Mouse (Mus musculus) C2C12 (cell line): ENCODE measurements at regions not wholly inside any gene's neighbourhood (a gene's known extent, or its start where the extent isn't known, plus 50 kb on each side); places are given as distances from the start of the nearest gene placed in this dataset.

Source experiments
- H3K27me3 ChIP-seq: one replicate; pipeline ENCODE4 v1.6.1; 2011; ENCODE audit not compliant: control insufficient read depth, insufficient read depth, insufficient read length
- H3K36me3 ChIP-seq: one replicate; pipeline ENCODE4 v1.6.1; 2011; ENCODE audit not compliant: control insufficient read depth, insufficient read depth
- H3K4me3 ChIP-seq: one replicate; pipeline ENCODE4 v1.5.1; 2011; ENCODE audit warnings: mild to moderate bottlenecking, control low read depth; ENCODE audit not compliant: poor library complexity, insufficient read depth, severe bottlenecking
- H3K79me2 ChIP-seq: one replicate; pipeline ENCODE4 v1.6.1; 2011; ENCODE audit not compliant: control insufficient read depth, insufficient read depth
- H3K79me3 ChIP-seq: one replicate; pipeline ENCODE4 v1.6.1; 2011; ENCODE audit warnings: low read depth, control low read depth
- H3ac ChIP-seq: one replicate; pipeline ENCODE3; 2011; ENCODE audit warnings: low read depth; ENCODE audit not compliant: control insufficient read depth, insufficient read length
- CEBPB ChIP-seq: IDR thresholded peaks from one replicate; pipeline ENCODE4 v1.6.1; 2011; ENCODE audit warnings: low read depth, mild to moderate bottlenecking, control low read depth, moderate library complexity
- CTCF ChIP-seq: IDR thresholded peaks from one replicate; pipeline ENCODE4 v1.5.1; 2011; ENCODE audit not compliant: control insufficient read depth, insufficient read depth, insufficient read length
- FOSL1 ChIP-seq: IDR thresholded peaks from one replicate; pipeline ENCODE4 v1.8.0; 2011; ENCODE audit warnings: mild to moderate bottlenecking, low read length; ENCODE audit not compliant: poor library complexity, insufficient read depth, severe bottlenecking
- MAX ChIP-seq: IDR thresholded peaks from one replicate; pipeline ENCODE4 v1.6.1; 2011; ENCODE audit warnings: mild to moderate bottlenecking, control low read depth
- MYOD1 ChIP-seq: IDR thresholded peaks from one replicate; pipeline ENCODE4 v1.6.1; 2011; ENCODE audit warnings: low read depth; ENCODE audit not compliant: control insufficient read depth, insufficient read length
- MYOG ChIP-seq: IDR thresholded peaks from one replicate; pipeline ENCODE4 v1.6.1; 2011; ENCODE audit not compliant: control insufficient read depth, insufficient read length; ENCODE audit errors: extremely low read depth
- USF1 ChIP-seq: IDR thresholded peaks from one replicate; pipeline ENCODE4 v1.6.1; 2011; ENCODE audit warnings: low read depth, mild to moderate bottlenecking, control low read depth, moderate library complexity

GRCm38 (mm10) chr1:98174811-98175132 lies 79.3 kb upstream of the Pam start:
- Histone ChIP-seq H3K27me3 (no peaks in the 10 kb centered on the region), H3K79me2 (no peaks in the 10 kb centered on the region), H3ac (no peak overlapping the region), H3K36me3 (no peaks in the 10 kb centered on the region), H3K4me3 (no peak overlapping the region), H3K79me3 (no peaks in the 10 kb centered on the region)
- TF ChIP-seq MAX (no peak), USF1 (no peak), CEBPB (no peak), MYOD1 (no peak), MYOG (no peak), CTCF (no peak)

DNA sequence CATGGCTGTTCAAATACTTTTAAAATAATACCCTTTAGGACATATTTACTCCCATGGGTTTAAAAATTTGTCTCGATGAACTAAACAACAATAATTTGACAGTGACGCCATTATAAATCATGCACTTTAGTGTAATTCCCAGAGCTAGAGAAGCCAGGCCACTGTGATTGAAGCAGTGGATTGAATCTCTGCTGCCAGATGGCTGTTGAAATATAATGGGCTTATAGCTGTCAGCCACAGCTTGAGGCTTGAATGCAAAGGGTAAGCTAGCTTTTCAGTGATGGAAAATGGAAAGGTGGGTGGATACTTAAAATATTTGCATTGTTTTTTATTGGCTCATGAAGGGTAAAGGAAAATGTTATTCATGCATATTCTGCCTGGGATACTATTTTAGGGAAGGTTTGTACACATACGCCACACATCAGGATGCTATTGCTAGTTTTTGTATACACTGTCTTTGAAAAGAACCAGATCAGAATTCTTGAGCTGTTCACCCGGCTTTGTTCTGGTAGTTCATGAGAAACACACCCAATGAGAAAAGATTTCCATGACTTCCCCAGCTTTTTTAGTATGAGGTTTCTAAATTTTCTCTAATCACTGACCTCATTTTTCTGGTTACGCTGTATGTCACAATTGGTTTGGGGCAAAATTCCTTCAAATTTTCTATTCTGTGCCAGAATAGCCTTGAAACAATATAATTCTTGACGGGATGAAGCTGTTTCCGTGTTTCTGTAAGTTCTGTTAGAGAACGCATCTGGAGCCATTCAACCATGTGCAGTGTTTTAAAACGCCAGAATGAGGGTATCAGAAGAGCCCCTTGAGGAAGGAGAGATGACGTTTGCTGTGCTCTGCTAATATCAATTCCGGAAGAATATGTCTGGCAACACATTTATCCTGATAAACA lies 78.7 kb upstream of the Pam start:
- TF ChIP-seq CEBPB (no peak), FOSL1 (no peak), MYOD1 (no peak), MAX (no peak), MYOG (no peak), USF1 (no peak), CTCF (no peak)
- no peaks in the 10 kb centered on the region for H3K27me3 ChIP-seq
- no peaks in the 10 kb centered on the region for H3K79me3 ChIP-seq
- H3K4me3 ChIP-seq = no peak overlapping the region
- no peaks in the 10 kb centered on the region for H3K79me2 ChIP-seq
- H3K36me3 ChIP-seq = no peaks in the 10 kb centered on the region
- no peak overlapping the region for H3ac ChIP-seq

DNA sequence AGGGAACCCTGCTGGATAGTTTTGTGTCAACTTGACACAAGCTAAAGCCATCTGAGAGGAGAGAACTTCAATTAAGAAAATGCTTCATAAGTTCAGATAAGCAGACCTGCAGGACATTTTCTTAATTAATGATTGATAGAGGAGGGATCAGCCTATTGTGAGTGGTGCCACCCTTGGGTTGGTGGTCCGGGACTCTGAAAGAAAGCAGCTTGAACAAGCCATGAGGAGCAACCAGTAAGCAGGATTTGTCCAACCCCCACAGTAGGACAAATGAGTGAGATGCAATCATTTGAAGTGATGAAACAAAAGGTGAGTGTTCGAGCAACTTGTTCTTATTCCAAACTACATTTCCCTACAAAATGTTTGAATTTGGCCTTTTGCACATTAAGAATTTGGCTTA lies 78.0 kb upstream of the Pam start:
- no peaks in the 10 kb centered on the region for H3K27me3 ChIP-seq
- H3K4me3 ChIP-seq = no peak overlapping the region
- no peaks in the 10 kb centered on the region for H3K79me3 ChIP-seq
- H3ac ChIP-seq = no peak overlapping the region
- no peaks in the 10 kb centered on the region for H3K36me3 ChIP-seq
- no peaks in the 10 kb centered on the region for H3K79me2 ChIP-seq
- TF ChIP-seq MYOD1 = no peak
- no peak for TF ChIP-seq FOSL1
- no peak for TF ChIP-seq MYOG
- no peak for TF ChIP-seq CEBPB
- no peak for TF ChIP-seq MAX
- TF ChIP-seq USF1 = no peak
- TF ChIP-seq CTCF = no peak

- no peak for TF ChIP-seq CEBPB
- no peak for TF ChIP-seq FOSL1
- no peak for TF ChIP-seq MYOG
- no peak for TF ChIP-seq MAX
- no peak for TF ChIP-seq MYOD1
- no peak for TF ChIP-seq CTCF
- TF ChIP-seq USF1 = no peak
- Histone ChIP-seq H3K4me3 (no peak overlapping the region), H3K27me3 (no peaks in the 10 kb centered on the region), H3K36me3 (no peaks in the 10 kb centered on the region), H3K79me2 (no peaks in the 10 kb centered on the region), H3ac (no peak overlapping the region), H3K79me3 (no peaks in the 10 kb centered on the region)
Observed at GRCm38 (mm10) chr1:98171291-98171690, 75.8 kb upstream of the Pam start.

DNA sequence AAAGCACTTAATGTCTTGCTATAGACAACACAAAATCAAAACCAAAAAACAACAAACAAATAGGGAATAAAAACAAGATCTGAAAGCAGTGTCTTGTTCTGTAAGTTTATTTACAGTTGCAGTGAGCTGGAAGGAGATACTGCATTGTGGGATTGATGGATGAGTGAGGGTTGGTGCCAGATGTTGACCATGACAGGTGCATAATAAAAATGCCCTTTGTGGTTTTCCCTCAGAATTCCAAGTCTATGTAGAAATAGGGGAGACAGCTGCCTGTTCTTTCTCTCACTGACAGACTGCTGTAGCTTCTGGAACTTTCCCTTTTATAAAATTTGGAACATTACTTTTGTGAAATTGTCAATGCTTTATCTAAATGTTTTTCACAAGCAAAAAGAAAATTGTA lies 73.9 kb upstream of the Pam start:
- no peaks in the 10 kb centered on the region for H3K36me3 ChIP-seq
- no peak overlapping the region for H3K4me3 ChIP-seq
- no peak for TF ChIP-seq CTCF
- TF ChIP-seq MYOD1 = peak; percentile 96
- TF ChIP-seq MYOG = no peak
- TF ChIP-seq FOSL1 = no peak
- peak; percentile 48 for TF ChIP-seq CEBPB
- no peak for TF ChIP-seq MAX
- no peak for TF ChIP-seq USF1
- H3K27me3 ChIP-seq = no peaks in the 10 kb centered on the region
- H3K79me2 ChIP-seq = no peaks in the 10 kb centered on the region
- no peaks in the 10 kb centered on the region for H3K79me3 ChIP-seq
- H3ac ChIP-seq = no peak overlapping the region

DNA sequence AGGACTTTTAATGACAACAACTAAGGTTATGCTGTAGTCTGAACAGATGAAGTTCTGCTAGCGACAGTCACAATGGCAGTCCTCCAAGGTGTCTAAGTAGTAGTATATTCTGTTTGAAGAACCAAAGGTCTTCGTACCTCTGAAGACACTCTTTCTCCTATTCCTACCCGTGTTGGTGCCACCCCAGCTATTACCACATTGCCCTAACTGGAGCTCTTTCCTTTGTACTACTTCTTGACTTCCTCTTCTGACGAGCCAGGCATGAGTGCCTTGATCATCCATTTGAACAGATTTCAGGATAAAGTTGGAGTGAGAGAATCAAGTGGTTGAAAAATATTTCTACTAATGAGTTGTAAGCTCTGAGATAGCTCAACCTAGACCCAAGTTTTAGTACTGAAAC lies 72.4 kb upstream of the Pam start:
- no peaks in the 10 kb centered on the region for H3K79me3 ChIP-seq
- no peak for TF ChIP-seq USF1
- TF ChIP-seq FOSL1 = no peak
- no peak for TF ChIP-seq CTCF
- TF ChIP-seq MYOD1 = no peak
- no peak for TF ChIP-seq MAX
- no peak for TF ChIP-seq MYOG

More for the DNA sequence above, 72.4 kb upstream of the Pam start:
- H3K27me3 ChIP-seq = no peaks in the 10 kb centered on the region
- H3ac ChIP-seq = no peak overlapping the region
- no peaks in the 10 kb centered on the region for H3K36me3 ChIP-seq
- no peaks in the 10 kb centered on the region for H3K79me2 ChIP-seq
- no peak overlapping the region for H3K4me3 ChIP-seq
